Mouse (Mus musculus) heart, embryonic 14.5 days (tissue): ENCODE data around the gene Sp9. TPM values are rescaled to one million over a fixed set of nuclear protein-coding genes. Genes with fewer than 3 reads are reported as not detected.

Source experiments
- ATAC-seq: fragments of 200-750 bp; cut with Nextera tagmentation; 2 replicates; pipeline ENCODE4 v1.8.0; 2017; ENCODE audit warnings: low read depth, moderate TSS enrichment; ENCODE audit not compliant: insufficient number of reproducible peaks, insufficient read depth, low FRiP score
- H3K27ac ChIP-seq, 2 experiments: fragments of 200-500 bp in 1 of 2; fragments of 300-500 bp in 1 of 2; sonication (generic) in 1 of 2; replicated peaks in 1 of 2; 2 replicates each; pipeline ENCODE4 v1.5.1; 2012 to 2014; ENCODE audit warnings: low read depth in 2 of 2, low read length in 2 of 2, control low read depth in 1 of 2, mild to moderate bottlenecking in 1 of 2, mixed read lengths in 1 of 2; ENCODE audit not compliant: control insufficient read depth in 1 of 2, insufficient read depth in 1 of 2
- H3K27me3 ChIP-seq: fragments of 300-500 bp; sonication (generic); 2 replicates; pipeline ENCODE4 v1.6.1; 2014; ENCODE audit warnings: mild to moderate bottlenecking, low read length, control low read depth; ENCODE audit not compliant: control insufficient read depth, insufficient read depth
- H3K36me3 ChIP-seq: fragments of 300-500 bp; sonication (generic); 2 replicates; pipeline ENCODE4 v1.6.1; 2014; ENCODE audit warnings: mild to moderate bottlenecking, control low read depth, low read length, mixed read lengths; ENCODE audit not compliant: control insufficient read depth, insufficient read depth
- H3K4me1 ChIP-seq, 2 experiments: fragments of 200-500 bp in 1 of 2; fragments of 300-500 bp in 1 of 2; sonication (generic) in 1 of 2; 2 replicates each; pipeline ENCODE4 v1.6.1; 2012 to 2014; ENCODE audit warnings: low read length in 2 of 2, control low read depth in 1 of 2, mixed read lengths in 1 of 2; ENCODE audit not compliant: control insufficient read depth in 2 of 2, insufficient read depth in 2 of 2
- H3K4me2 ChIP-seq: fragments of 300-500 bp; sonication (generic); 2 replicates; pipeline ENCODE4 v1.6.1; 2014; ENCODE audit warnings: mild to moderate bottlenecking, low read length
- H3K4me3 ChIP-seq, 2 experiments: fragments of 200-500 bp in 1 of 2; fragments of 300-500 bp in 1 of 2; sonication (generic) in 1 of 2; 2 replicates each; pipeline ENCODE4 v1.5.1; 2012 to 2014; ENCODE audit warnings: low read length in 2 of 2, mild to moderate bottlenecking in 2 of 2, control low read depth in 1 of 2, low read depth in 1 of 2, moderate library complexity in 1 of 2; ENCODE audit not compliant: control insufficient read depth in 1 of 2, insufficient read depth in 1 of 2
- H3K9ac ChIP-seq: fragments of 300-500 bp; sonication (generic); 2 replicates; pipeline ENCODE4 v1.6.1; 2014; ENCODE audit warnings: mild to moderate bottlenecking, low read length
- H3K9me3 ChIP-seq: fragments of 300-500 bp; sonication (generic); 2 replicates; pipeline ENCODE4 v1.6.1; 2016; ENCODE audit warnings: low read length, control low read depth; ENCODE audit not compliant: control insufficient read depth
- WGBS: fragments of 180-500 bp; shearing (Covaris S2); extraction: QIAGEN DNeasy Blood & Tissue Kit; methylation state at CpG from one replicate; pipeline ENCODE4 v1.1.7; 2014; 5-methylcytosine and 5-hydroxymethylcytosine counted together
- polyA plus RNA-seq: library from polyadenylated mRNA; unstranded; fragments of >200 nt; fragmentation: Nextera tagmentation; extraction: Ambion mirVana; gene quantifications from 2 replicates; pipeline ENCODE4 v1.2.1, GENCODE M21; 2014

Gene Sp9
- polyA plus RNA-seq = not detected in 2 replicates

DNA sequence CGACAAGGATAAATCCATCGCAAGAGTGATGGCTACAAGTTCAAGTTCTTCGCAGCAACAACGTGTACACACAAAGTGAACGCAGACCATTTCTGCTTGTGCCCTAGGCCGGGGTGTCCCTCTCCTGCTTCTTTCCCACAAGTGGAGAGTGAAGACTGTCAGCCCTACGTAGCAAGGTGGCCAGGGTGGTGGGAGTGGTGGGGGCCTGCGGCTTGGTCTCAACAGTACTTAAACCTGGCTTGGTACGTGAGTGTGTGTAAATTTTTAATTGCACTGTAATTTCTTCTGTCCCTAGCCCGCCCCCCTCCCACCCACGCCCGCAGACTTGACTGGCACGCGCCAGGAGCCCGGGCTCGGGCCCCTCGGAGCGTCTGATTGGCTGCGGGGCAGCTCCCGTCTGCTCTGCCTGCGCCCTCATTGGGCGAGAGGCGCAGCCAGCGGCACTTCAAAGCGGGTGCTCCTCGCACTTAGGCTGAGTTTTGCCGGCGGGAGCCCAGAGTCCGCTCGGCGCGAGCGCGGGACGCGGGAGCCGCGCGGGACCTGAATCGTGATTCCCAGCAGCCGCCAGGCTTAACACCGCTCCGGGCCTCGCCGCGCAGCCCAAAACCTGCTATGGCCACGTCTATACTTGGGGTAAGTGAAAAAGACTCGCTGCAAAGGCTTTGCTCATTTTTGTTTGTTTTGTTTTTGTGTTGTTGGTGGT, at the start of gene Sp9:
Sp9 (plus strand) TSS at position 467 of the 703 bp plus-strand sequence.
- peaks cover 68% of the 10 kb centered on the region for H3K27me3 ChIP-seq
- H3K9me3 ChIP-seq = no peaks in the 10 kb centered on the region
- H3K4me2 ChIP-seq = peak within 1 kb of the TSS; percentile 79
- WGBS = under 1% methylated on average over 48 of the region's 48 CpGs
- peaks cover 8 to 41% of the 10 kb centered on the region in 2 experiments; a peak in 3 of 4 replicates for H3K4me1 ChIP-seq
- H3K36me3 ChIP-seq = no peaks in the 10 kb centered on the region
- H3K9ac ChIP-seq = no peak within 1 kb of the TSS
- H3K4me3 ChIP-seq = peak within 1 kb of the TSS; percentile 39 to 48
- ATAC-seq = peak; percentile 46
- H3K27ac ChIP-seq = no peak within 1 kb of the TSS

DNA sequence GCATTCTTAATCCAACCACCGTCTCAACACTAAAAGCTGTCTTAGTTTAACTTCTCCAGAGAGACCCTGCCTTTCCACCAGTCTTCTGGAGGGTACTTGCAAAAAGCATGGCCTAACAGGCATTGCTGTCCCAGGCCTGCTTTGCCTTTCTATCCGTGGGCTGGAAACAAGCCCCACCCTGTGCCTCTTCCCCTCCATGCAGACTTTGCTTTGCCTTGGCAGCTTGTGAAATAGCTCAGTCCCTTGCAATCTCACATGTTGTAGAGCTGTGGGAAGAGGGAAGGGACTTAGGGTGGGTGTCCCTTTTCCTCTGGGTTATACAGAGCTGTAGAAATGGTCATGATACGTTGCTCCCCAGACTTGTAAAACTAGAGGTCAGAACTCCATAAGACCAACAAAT, 40.6 kb upstream of the Sp9 start:
- no peak overlapping the region for H3K4me3 ChIP-seq
- H3K4me1 ChIP-seq = no peaks in the 10 kb centered on the region
- H3K27me3 ChIP-seq = no peaks in the 10 kb centered on the region
- H3K4me2 ChIP-seq = no peak overlapping the region
- 52% methylated on average over 3 of the region's 3 CpGs for WGBS
- no peaks in the 10 kb centered on the region for H3K36me3 ChIP-seq
- no peak for ATAC-seq
- H3K27ac ChIP-seq = no peak overlapping the region
- no peak overlapping the region for H3K9ac ChIP-seq
- no peaks in the 10 kb centered on the region for H3K9me3 ChIP-seq

DNA sequence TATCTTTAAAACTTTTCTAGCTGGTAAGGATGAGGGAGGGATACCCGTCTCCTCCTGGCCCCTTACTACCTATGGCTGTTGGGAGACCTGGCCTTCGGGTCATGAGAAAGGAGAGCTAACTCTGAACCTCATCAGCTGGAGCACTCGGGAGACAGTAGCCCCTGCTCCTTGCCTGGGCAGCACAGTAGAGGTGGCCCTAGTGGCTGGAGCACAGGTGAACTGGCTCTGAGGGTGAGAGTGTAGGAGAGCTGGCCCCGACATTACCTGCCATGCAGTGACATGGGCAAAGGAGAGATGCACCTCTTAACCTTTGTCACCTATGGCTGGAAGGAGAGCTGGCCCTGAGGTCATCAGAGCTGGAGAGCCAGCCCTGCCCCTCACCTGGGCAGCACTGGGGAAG, 30.4 kb upstream of the Sp9 start:
- no peaks in the 10 kb centered on the region for H3K9me3 ChIP-seq
- H3K4me2 ChIP-seq = no peak overlapping the region
- ATAC-seq = no peak
- 65% methylated on average over 4 of the region's 4 CpGs for WGBS
- no peaks in the 10 kb centered on the region for H3K4me1 ChIP-seq
- no peak overlapping the region for H3K4me3 ChIP-seq
- no peak overlapping the region for H3K9ac ChIP-seq
- H3K27ac ChIP-seq = no peak overlapping the region
- H3K27me3 ChIP-seq = no peaks in the 10 kb centered on the region
- no peaks in the 10 kb centered on the region for H3K36me3 ChIP-seq

DNA sequence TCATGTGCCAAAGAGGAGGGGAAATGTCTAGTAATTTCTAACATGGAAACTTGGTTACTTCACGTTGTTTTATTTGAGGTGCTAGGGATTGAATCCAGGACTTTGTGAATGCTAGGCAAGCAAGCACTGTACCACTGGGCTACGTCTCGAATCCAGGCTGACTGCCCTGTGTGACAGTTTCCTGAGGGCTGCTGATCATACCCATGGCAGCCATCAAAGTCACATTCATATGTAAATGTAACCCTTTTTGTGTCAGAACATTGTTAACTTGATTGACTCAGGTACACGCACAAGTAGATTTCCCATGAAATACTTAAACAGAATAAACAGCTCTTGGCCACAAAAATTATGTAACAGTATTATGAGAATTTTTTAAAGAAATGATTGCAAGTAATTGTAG, 23.0 kb upstream of the Sp9 start:
- Histone ChIP-seq H3K4me1 (no peaks in the 10 kb centered on the region), H3K36me3 (no peaks in the 10 kb centered on the region), H3K27me3 (no peaks in the 10 kb centered on the region), H3K4me3 (no peak overlapping the region), H3K9me3 (peaks cover 4% of the 10 kb centered on the region), H3K4me2 (no peak overlapping the region), H3K9ac (no peak overlapping the region), H3K27ac (no peak overlapping the region)
- no peak for ATAC-seq
- 75% methylated on average over 4 of the region's 4 CpGs for WGBS

DNA sequence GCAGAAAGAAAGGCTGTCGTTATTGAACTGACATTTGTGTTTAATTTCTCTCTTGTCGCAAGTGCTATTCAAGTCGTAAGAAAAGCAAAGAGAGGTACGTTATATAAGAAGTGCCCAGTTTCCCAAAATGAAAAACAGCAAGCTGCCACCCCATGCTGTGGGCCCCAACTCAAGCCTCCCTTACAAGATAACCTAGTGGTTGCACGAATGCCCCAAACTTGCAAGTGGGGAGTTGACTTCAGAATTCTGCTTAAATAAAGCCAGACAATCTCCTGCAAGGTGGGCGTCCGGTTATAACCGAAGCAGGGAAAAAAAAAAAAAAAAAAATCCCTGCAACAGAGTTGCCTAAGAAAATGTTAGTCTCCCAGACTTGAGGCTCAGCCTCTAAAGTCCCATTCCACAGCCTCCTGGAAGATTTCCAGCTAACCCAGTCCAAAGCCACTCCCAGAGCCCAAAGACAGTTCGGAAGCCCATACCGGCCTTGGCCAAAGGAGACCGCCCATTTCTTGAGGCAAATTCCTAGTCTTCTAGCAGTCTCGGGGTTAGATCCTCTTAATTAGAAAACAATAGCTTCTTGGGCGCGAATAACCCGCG, 8.5 kb upstream of the Sp9 start:
- H3K4me1 ChIP-seq = peaks cover 12 to 16% of the 10 kb centered on the region in 2 experiments
- H3K9ac ChIP-seq = peak overlapping the region; percentile 54; the same call in 1 of the 2 replicates
- peak overlapping the region; percentile 50 to 53 for H3K4me3 ChIP-seq
- H3K36me3 ChIP-seq = no peaks in the 10 kb centered on the region
- H3K27me3 ChIP-seq = peaks cover 61% of the 10 kb centered on the region
- 0 out of 2 replicates have a peak, but pooled peaks cover 4% of the 10 kb centered on the region for H3K9me3 ChIP-seq
- H3K4me2 ChIP-seq = peak overlapping the region; percentile 95
- 12% methylated on average over 16 of the region's 16 CpGs for WGBS
- H3K27ac ChIP-seq = no peak overlapping the region
- ATAC-seq = no peak

DNA sequence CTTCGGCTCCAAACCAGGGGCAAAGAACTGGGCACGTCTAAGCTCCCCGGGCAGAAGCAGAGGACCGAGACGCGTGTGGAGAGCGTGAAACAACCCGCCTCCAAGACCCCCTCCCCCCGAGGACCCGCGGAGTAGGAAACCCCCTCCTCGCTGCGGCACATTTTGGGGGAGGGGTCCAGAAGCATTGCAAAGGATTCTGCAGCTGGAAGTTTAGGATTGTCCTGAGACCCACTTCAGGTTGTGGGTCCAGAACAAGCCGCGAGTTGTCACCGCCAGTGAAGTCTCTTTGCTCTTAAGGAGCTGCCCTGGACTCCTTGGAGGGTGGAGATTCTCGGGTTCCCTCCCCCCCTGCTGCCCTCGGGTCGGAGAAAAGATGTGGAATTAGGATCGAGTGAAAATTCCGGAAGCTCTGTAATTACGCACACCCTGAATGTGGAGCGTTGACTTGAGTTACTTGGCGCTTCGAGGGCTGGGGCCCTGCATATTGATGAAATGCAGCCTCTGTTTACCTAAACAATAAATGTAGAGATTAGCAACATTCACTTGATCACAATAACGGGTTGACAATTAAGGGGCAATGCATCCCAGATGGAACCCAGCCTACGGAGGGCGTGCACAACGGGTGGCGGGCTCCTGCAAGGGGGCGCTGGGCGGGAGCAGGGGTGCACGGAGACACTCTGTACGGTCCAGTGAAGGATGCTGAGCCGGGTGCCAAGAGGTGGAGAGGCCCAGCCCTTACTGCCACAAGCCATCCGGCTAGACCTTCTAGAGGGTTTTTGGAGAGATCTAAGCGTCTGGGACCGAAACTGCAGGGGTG, 7.7 kb upstream of the Sp9 start:
- H3K9ac ChIP-seq = peak overlapping the region; percentile 54

DNA sequence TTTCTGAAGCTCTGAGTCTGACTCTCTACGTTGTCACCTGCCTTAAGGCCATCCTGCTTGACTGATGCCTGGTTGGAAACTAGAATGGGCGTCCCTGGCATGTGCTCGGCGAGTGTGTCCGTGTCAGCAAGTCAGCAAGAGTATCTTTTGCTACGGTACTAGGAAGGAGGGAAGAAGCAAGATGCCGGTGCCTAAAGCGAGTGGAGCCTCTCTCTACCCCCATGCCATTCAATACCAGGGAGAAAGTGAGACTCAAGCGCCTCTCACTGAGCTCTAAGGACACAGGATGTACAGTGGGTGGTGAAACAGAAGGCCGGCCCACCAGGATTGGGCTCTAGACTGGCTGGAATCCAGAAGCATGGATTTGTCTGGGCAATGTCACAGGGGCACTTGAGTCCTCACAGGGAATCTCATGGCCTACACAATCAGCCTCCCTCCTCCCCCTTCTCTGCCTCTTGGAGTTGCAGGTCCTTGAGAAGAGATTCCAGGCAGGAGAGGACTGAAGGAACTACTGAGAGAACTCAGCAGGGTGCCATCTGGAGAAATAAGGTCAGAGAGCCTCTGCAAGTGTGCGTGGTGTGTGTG, 7.0 kb upstream of the Sp9 start:
- peak overlapping the region; percentile 50 to 53 for H3K4me3 ChIP-seq
- no peak overlapping the region; the same call in 1 of the 2 replicates for H3K9ac ChIP-seq
- H3K4me2 ChIP-seq = peak overlapping the region; percentile 95
- 0 out of 2 replicates have a peak, but pooled peaks cover 4% of the 10 kb centered on the region for H3K9me3 ChIP-seq
- H3K27ac ChIP-seq = no peak overlapping the region
- 3% methylated on average over 11 of the region's 11 CpGs for WGBS
- ATAC-seq = no peak
- peaks cover 70% of the 10 kb centered on the region for H3K27me3 ChIP-seq
- peaks cover 12 to 16% of the 10 kb centered on the region in 2 experiments for H3K4me1 ChIP-seq
- H3K36me3 ChIP-seq = no peaks in the 10 kb centered on the region

More for the DNA sequence above, 7.7 kb upstream of the Sp9 start:
- Histone ChIP-seq H3K4me1 (peaks cover 12 to 16% of the 10 kb centered on the region in 2 experiments), H3K27me3 (peaks cover 68% of the 10 kb centered on the region), H3K36me3 (no peaks in the 10 kb centered on the region), H3K4me3 (peak overlapping the region; percentile 50 to 53), H3K4me2 (peak overlapping the region; percentile 95), H3K9me3 (0 out of 2 replicates have a peak, but pooled peaks cover 4% of the 10 kb centered on the region), H3K27ac (no peak overlapping the region)
- ATAC-seq = no peak
- WGBS = 1% methylated on average over 38 of the region's 38 CpGs
